Mouse (Mus musculus): ENCODE data around the gene Id3. TPM values are rescaled to one million over a fixed set of nuclear protein-coding genes. Genes with fewer than 3 reads are reported as not detected.
A peak's percentile ranks its signal among the peaks of the same experiment; 100 is the strongest.

The Id3 gene
- total and polyA plus RNA-seq, 3 experiments = 18.3 to 116 (median 85.5) TPM

GRCm38 (mm10) chr4:136109941-136110900, 33.1 kb upstream of the Id3 start:
- in situ Hi-C loops (cut with MboI; ENCODE audit: low pct_ligation_motif_present, low pct_unique_long_range_greater_than_20kb, low sequenced_read_pairs) (no loop called here), dilution Hi-C loops (cut with MboI; ENCODE audit: extremely low pct_ligation_motif_present, extremely low pct_unique_long_range_greater_than_20kb, low sequenced_read_pairs) (no loop called here)
- Histone ChIP-seq H3K79me2 (replicated peaks; ENCODE audit: control insufficient read depth, extremely low read depth, insufficient read depth, poor library complexity, severe bottlenecking) (no peaks in the 10 kb centered on the region), H3K4me2 (ENCODE audit: insufficient read depth, low read depth, poor library complexity, severe bottlenecking) (0 out of 2 replicates have a peak overlapping the region, but pooled peaks have one; percentile 2), H3K4me1 (ENCODE audit: control insufficient read depth in 1 of 2, insufficient read depth in 2 of 2) (peaks cover 32 to 62% of the 10 kb centered on the region in 2 experiments), H3K9ac (ENCODE audit: insufficient read depth, low read depth) (no peak overlapping the region), H3K27me3 (replicated peaks) (no peaks in the 10 kb centered on the region), H3K9me3 (replicated peaks; ENCODE audit: low read length) (peaks cover 4% of the 10 kb centered on the region), H3K36me3 (replicated peaks in 1 of 2; ENCODE audit: control insufficient read depth in 1 of 2, insufficient read depth in 1 of 2, low read length in 1 of 2) (no peaks in the 10 kb centered on the region), H3K4me3 (replicated peaks in 1 of 3; ENCODE audit: low read depth in 2 of 3, low read length in 2 of 3, poor library complexity in 1 of 3) (no peak overlapping the region), H3K27ac (ENCODE audit: insufficient read depth, low read depth) (peak overlapping the region; percentile 38)
- peak; percentile 87 for DNase-seq (ENCODE audit: extremely low read depth)
- TF ChIP-seq USF1 (IDR thresholded peaks at IDR 0.05; ENCODE audit: low read depth, low read length) (no peak), POLR2A (IDR thresholded peaks at IDR 0.05; ENCODE audit: low read depth, low read length) (no peak), ZMIZ1 (IDR thresholded peaks at IDR 0.05; ENCODE audit: low read depth, low read length) (no peak), CHD2 (IDR thresholded peaks at IDR 0.05; ENCODE audit: low read length) (peak; percentile 52; the same call in 1 of the 2 replicates), JUN (IDR thresholded peaks at IDR 0.05; ENCODE audit: insufficient read depth, low read depth, low read length) (peak; percentile 70), MAFK (IDR thresholded peaks at IDR 0.05; ENCODE audit: insufficient replicate concordance, low read length) (no peak), NRF1 (IDR thresholded peaks at IDR 0.05; ENCODE audit: low read depth, low read length) (no peak), RCOR1 (conservative IDR thresholded peaks at IDR 0.05; ENCODE audit: low read depth, low read length) (peak; percentile 87), UBTF (IDR thresholded peaks at IDR 0.05; ENCODE audit: low read depth, low read length) (no peak), ZKSCAN1 (IDR thresholded peaks at IDR 0.05; ENCODE audit: borderline replicate concordance, low read depth, low read length) (peak; percentile 95), ZNF384 (IDR thresholded peaks at IDR 0.05; ENCODE audit: low read depth, low read length) (no peak), KAT2A (IDR thresholded peaks at IDR 0.05; ENCODE audit: insufficient replicate concordance, low read length) (no peak), ETS1 (conservative IDR thresholded peaks at IDR 0.05; ENCODE audit: low read depth, low read length) (peak; percentile 97), ZC3H11A (IDR thresholded peaks at IDR 0.05; ENCODE audit: low read depth, low read length) (no peak), ELF1 (IDR thresholded peaks at IDR 0.05; ENCODE audit: low read depth, low read length) (no peak), POLR2AphosphoS2 (IDR thresholded peaks at IDR 0.05; ENCODE audit: low read depth, low read length) (no peak), HCFC1 (IDR thresholded peaks at IDR 0.05; ENCODE audit: low read depth, low read length) (no peak; the same call in 1 of the 2 replicates), E2F4 (IDR thresholded peaks at IDR 0.05; ENCODE audit: insufficient replicate concordance, low read depth, low read length) (no peak), MAZ (IDR thresholded peaks at IDR 0.05; ENCODE audit: low read depth, low read length) (peak; percentile 86; the same call in 1 of the 2 replicates), TBP (conservative IDR thresholded peaks at IDR 0.05; ENCODE audit: low read depth, low read length) (no peak), SIN3A (IDR thresholded peaks at IDR 0.05; ENCODE audit: low read length) (no peak), MEF2A (IDR thresholded peaks at IDR 0.05; ENCODE audit: borderline replicate concordance, low read depth, low read length) (peak; percentile 86), NELFE (IDR thresholded peaks at IDR 0.05; ENCODE audit: low read depth, low read length) (no peak), USF2 (conservative IDR thresholded peaks at IDR 0.05; ENCODE audit: low read depth, low read length) (no peak), TCF12 (IDR thresholded peaks at IDR 0.05; ENCODE audit: low read depth, low read length) (peak; percentile 98), EP300 (IDR thresholded peaks at IDR 0.05; ENCODE audit: low read length) (peak; percentile 81), IRF4 (IDR thresholded peaks at IDR 0.05; ENCODE audit: low read depth, low read length) (peak; percentile 71), GABPA (IDR thresholded peaks at IDR 0.05; ENCODE audit: insufficient replicate concordance, low read depth, low read length) (no peak), PAX5 (IDR thresholded peaks at IDR 0.05; ENCODE audit: low read length) (no peak), MYC (IDR thresholded peaks at IDR 0.05; ENCODE audit: low read depth, low read length) (peak; percentile 61; the same call in 1 of the 2 replicates), CHD1 (IDR thresholded peaks at IDR 0.05; ENCODE audit: low read depth, low read length) (no peak), BHLHE40 (IDR thresholded peaks at IDR 0.05; ENCODE audit: low read depth, low read length) (peak; percentile 84), MAX (IDR thresholded peaks at IDR 0.05; ENCODE audit: low read length) (0 out of 2 replicates have a peak, but pooled peaks have one; percentile 20), JUND (conservative IDR thresholded peaks at IDR 0.05; ENCODE audit: low read depth, low read length) (peak; percentile 73), RAD21 (IDR thresholded peaks at IDR 0.05; ENCODE audit: low read depth, low read length) (no peak; the same call in none of the 2 replicates)

All from CH12.LX (cell line).